Mouse (Mus musculus): ENCODE results near the gene Rpap2. TPM values are rescaled to one million over a fixed set of nuclear protein-coding genes. Genes with fewer than 3 reads are reported as not detected.

Gene Rpap2
- polyA plus RNA-seq, 1 experiment from 2014 or later: 22.1 TPM

- H3K9ac ChIP-seq (replicated peaks; ENCODE audit: low read depth, low read length): no peak overlapping the region
- H3K9me3 ChIP-seq (ENCODE audit: control insufficient read depth, low read depth, low read length): no peaks in the 10 kb centered on the region
- no peak overlapping the region for H3K27ac ChIP-seq (ENCODE audit: low read length)
- H3K4me2 ChIP-seq (replicated peaks; ENCODE audit: low read depth, low read length): no peak overlapping the region
- no peak overlapping the region for H3K4me3 ChIP-seq (ENCODE audit: low read depth, low read length)
- WGBS: 82% methylated on average over 2 of the region's 2 CpGs
- H3K4me1 ChIP-seq (ENCODE audit: control insufficient read depth, insufficient read depth, low read length): no peaks in the 10 kb centered on the region
- no peaks in the 10 kb centered on the region for H3K36me3 ChIP-seq (ENCODE audit: control insufficient read depth, insufficient read depth, low read length)
- H3K27me3 ChIP-seq (ENCODE audit: control insufficient read depth, insufficient read depth, low read length): no peaks in the 10 kb centered on the region
- no peak for ATAC-seq (ENCODE audit: insufficient number of reproducible peaks, insufficient read depth, low FRiP score, low read depth)
Measured at GRCm38 (mm10) chr5:107649680-107650079, 52.5 kb downstream of the Rpap2 start.

- Histone ChIP-seq H3K36me3 (ENCODE audit: control insufficient read depth, insufficient read depth, low read length) (no peaks in the 10 kb centered on the region), H3K27me3 (ENCODE audit: control insufficient read depth, insufficient read depth, low read length) (no peaks in the 10 kb centered on the region), H3K27ac (ENCODE audit: low read length) (no peak overlapping the region), H3K4me3 (ENCODE audit: low read depth, low read length) (no peak overlapping the region), H3K9ac (replicated peaks; ENCODE audit: low read depth, low read length) (no peak overlapping the region), H3K4me1 (ENCODE audit: control insufficient read depth, insufficient read depth, low read length) (no peaks in the 10 kb centered on the region), H3K4me2 (replicated peaks; ENCODE audit: low read depth, low read length) (no peak overlapping the region), H3K9me3 (ENCODE audit: control insufficient read depth, low read depth, low read length) (no peaks in the 10 kb centered on the region)
- ATAC-seq (ENCODE audit: insufficient number of reproducible peaks, insufficient read depth, low FRiP score, low read depth): no peak
- WGBS: 67% methylated on average over 1 of the region's 1 CpGs
Measured at GRCm38 (mm10) chr5:107650427-107650826, 53.3 kb downstream of the Rpap2 start.

- Histone ChIP-seq H3K4me1 (ENCODE audit: control insufficient read depth, insufficient read depth, low read length) (no peaks in the 10 kb centered on the region), H3K4me2 (replicated peaks; ENCODE audit: low read depth, low read length) (no peak overlapping the region), H3K36me3 (ENCODE audit: control insufficient read depth, insufficient read depth, low read length) (no peaks in the 10 kb centered on the region), H3K27me3 (ENCODE audit: control insufficient read depth, insufficient read depth, low read length) (no peaks in the 10 kb centered on the region), H3K4me3 (ENCODE audit: low read depth, low read length) (no peak overlapping the region), H3K27ac (ENCODE audit: low read length) (no peak overlapping the region), H3K9me3 (ENCODE audit: control insufficient read depth, low read depth, low read length) (no peaks in the 10 kb centered on the region), H3K9ac (replicated peaks; ENCODE audit: low read depth, low read length) (no peak overlapping the region)
- 86% methylated on average over 4 of the region's 4 CpGs for WGBS
- ATAC-seq (ENCODE audit: insufficient number of reproducible peaks, insufficient read depth, low FRiP score, low read depth): no peak
Measured at GRCm38 (mm10) chr5:107652055-107652660, 55.0 kb downstream of the Rpap2 start.

- 59% methylated on average over 5 of the region's 5 CpGs for WGBS
- H3K9me3 ChIP-seq (ENCODE audit: control insufficient read depth, low read depth, low read length): no peaks in the 10 kb centered on the region
- no peak overlapping the region for H3K4me2 ChIP-seq (replicated peaks; ENCODE audit: low read depth, low read length)
- H3K4me1 ChIP-seq (ENCODE audit: control insufficient read depth, insufficient read depth, low read length): peaks cover 2% of the 10 kb centered on the region; the same call in 1 of the 2 replicates
- no peak overlapping the region for H3K27ac ChIP-seq (ENCODE audit: low read length)
- ATAC-seq (ENCODE audit: insufficient number of reproducible peaks, insufficient read depth, low FRiP score, low read depth): no peak
- H3K36me3 ChIP-seq (ENCODE audit: control insufficient read depth, insufficient read depth, low read length): no peaks in the 10 kb centered on the region
- no peak overlapping the region for H3K9ac ChIP-seq (replicated peaks; ENCODE audit: low read depth, low read length)
- no peaks in the 10 kb centered on the region for H3K27me3 ChIP-seq (ENCODE audit: control insufficient read depth, insufficient read depth, low read length)
- no peak overlapping the region for H3K4me3 ChIP-seq (ENCODE audit: low read depth, low read length)
Measured at GRCm38 (mm10) chr5:107678392-107678791, 81.2 kb downstream of the Rpap2 start.

- H3K9me3 ChIP-seq (ENCODE audit: control insufficient read depth, low read depth, low read length): no peaks in the 10 kb centered on the region
- H3K36me3 ChIP-seq (ENCODE audit: control insufficient read depth, insufficient read depth, low read length): no peaks in the 10 kb centered on the region
- 72% methylated on average over 5 of the region's 5 CpGs for whole genome bisulfite sequencing
- no peak overlapping the region for H3K4me2 ChIP-seq (replicated peaks; ENCODE audit: low read depth, low read length)
- no peak overlapping the region for H3K27ac ChIP-seq (ENCODE audit: low read length)
- no peak for ATAC-seq (ENCODE audit: insufficient number of reproducible peaks, insufficient read depth, low FRiP score, low read depth)
- peaks cover 2% of the 10 kb centered on the region; the same call in 1 of the 2 replicates for H3K4me1 ChIP-seq (ENCODE audit: control insufficient read depth, insufficient read depth, low read length)
- H3K9ac ChIP-seq (replicated peaks; ENCODE audit: low read depth, low read length): no peak overlapping the region
- H3K27me3 ChIP-seq (ENCODE audit: control insufficient read depth, insufficient read depth, low read length): no peaks in the 10 kb centered on the region
- H3K4me3 ChIP-seq (ENCODE audit: low read depth, low read length): no peak overlapping the region
Measured at GRCm38 (mm10) chr5:107681300-107681699, 84.1 kb downstream of the Rpap2 start.

GRCm38 (mm10) chr5:107684380-107684779, 87.2 kb downstream of the Rpap2 start:
- Histone ChIP-seq H3K27ac (ENCODE audit: low read length) (no peak overlapping the region), H3K4me3 (ENCODE audit: low read depth, low read length) (no peak overlapping the region), H3K4me2 (replicated peaks; ENCODE audit: low read depth, low read length) (no peak overlapping the region), H3K27me3 (ENCODE audit: control insufficient read depth, insufficient read depth, low read length) (no peaks in the 10 kb centered on the region), H3K4me1 (ENCODE audit: control insufficient read depth, insufficient read depth, low read length) (no peaks in the 10 kb centered on the region), H3K9me3 (ENCODE audit: control insufficient read depth, low read depth, low read length) (no peaks in the 10 kb centered on the region), H3K9ac (replicated peaks; ENCODE audit: low read depth, low read length) (no peak overlapping the region), H3K36me3 (ENCODE audit: control insufficient read depth, insufficient read depth, low read length) (no peaks in the 10 kb centered on the region)
- ATAC-seq (ENCODE audit: insufficient number of reproducible peaks, insufficient read depth, low FRiP score, low read depth): no peak
- WGBS: 74% methylated on average over 2 of the region's 2 CpGs

GRCm38 (mm10) chr5:107687161-107687560, 90.0 kb downstream of the Rpap2 start:
- no peaks in the 10 kb centered on the region for H3K9me3 ChIP-seq (ENCODE audit: control insufficient read depth, low read depth, low read length)
- no peak overlapping the region for H3K4me2 ChIP-seq (replicated peaks; ENCODE audit: low read depth, low read length)
- 91% methylated on average over 5 of the region's 5 CpGs for WGBS
- ATAC-seq (ENCODE audit: insufficient number of reproducible peaks, insufficient read depth, low FRiP score, low read depth): no peak
- no peak overlapping the region for H3K9ac ChIP-seq (replicated peaks; ENCODE audit: low read depth, low read length)
- no peak overlapping the region for H3K4me3 ChIP-seq (ENCODE audit: low read depth, low read length)
- H3K27ac ChIP-seq (ENCODE audit: low read length): no peak overlapping the region
- no peaks in the 10 kb centered on the region for H3K4me1 ChIP-seq (ENCODE audit: control insufficient read depth, insufficient read depth, low read length)
- no peaks in the 10 kb centered on the region for H3K36me3 ChIP-seq (ENCODE audit: control insufficient read depth, insufficient read depth, low read length)
- no peaks in the 10 kb centered on the region; the same call in 1 of the 2 replicates for H3K27me3 ChIP-seq (ENCODE audit: control insufficient read depth, insufficient read depth, low read length)

- Histone ChIP-seq H3K4me1 (ENCODE audit: control insufficient read depth, insufficient read depth, low read length) (no peaks in the 10 kb centered on the region), H3K9ac (replicated peaks; ENCODE audit: low read depth, low read length) (peak overlapping the region; percentile 36; the same call in 1 of the 2 replicates), H3K9me3 (ENCODE audit: control insufficient read depth, low read depth, low read length) (no peaks in the 10 kb centered on the region), H3K27ac (ENCODE audit: low read length) (peak overlapping the region; percentile 21; the same call in 1 of the 2 replicates), H3K27me3 (ENCODE audit: control insufficient read depth, insufficient read depth, low read length) (no peaks in the 10 kb centered on the region; the same call in 1 of the 2 replicates), H3K4me2 (replicated peaks; ENCODE audit: low read depth, low read length) (peak overlapping the region; percentile 73), H3K36me3 (ENCODE audit: control insufficient read depth, insufficient read depth, low read length) (no peaks in the 10 kb centered on the region), H3K4me3 (ENCODE audit: low read depth, low read length) (peak overlapping the region; percentile 38)
- WGBS: 13% methylated on average over 46 of the region's 46 CpGs
- peak; percentile 91 for ATAC-seq (ENCODE audit: insufficient number of reproducible peaks, insufficient read depth, low FRiP score, low read depth)
Measured at GRCm38 (mm10) chr5:107687592-107688498, 90.7 kb downstream of the Rpap2 start.
